Mouse (Mus musculus) kidney, adult 2 months (tissue): ENCODE data around the gene Inha.

Experiments
- CTCF ChIP-seq: fragments of 200-500 bp; conservative IDR thresholded peaks from 2 replicates; pipeline ENCODE4 v1.5.1; 2011; ENCODE audit warnings: low read depth, mild to moderate bottlenecking, control low read depth, low read length, moderate library complexity, mixed read lengths; ENCODE audit not compliant: insufficient read depth, insufficient read length
- POLR2A ChIP-seq: fragments of 200-500 bp; IDR thresholded peaks from one replicate; pipeline ENCODE4 v1.6.1; 2011; ENCODE audit warnings: low read depth, low read length, control low read depth

GRCm38 (mm10) chr1:75501905-75502304 is 5.0 kb upstream of the Inha start:
- TF ChIP-seq POLR2A, result no peak
- TF ChIP-seq CTCF, result no peak
